Mouse (Mus musculus) embryo, embryonic 10.5 days (tissue): Measurements from ENCODE around the gene Dnm2.
"Not testable (repeated sequence)": the region's sequence is repeated elsewhere in the genome, so short reads cannot be mapped to it uniquely, and the experiment has no call there.

Source experiments
- DNase-seq: peaks from one replicate; pipeline ENCODE4 v3.0.0-alpha.2; 2015; ENCODE audit warnings: low spot score

The Dnm2 gene

DNA sequence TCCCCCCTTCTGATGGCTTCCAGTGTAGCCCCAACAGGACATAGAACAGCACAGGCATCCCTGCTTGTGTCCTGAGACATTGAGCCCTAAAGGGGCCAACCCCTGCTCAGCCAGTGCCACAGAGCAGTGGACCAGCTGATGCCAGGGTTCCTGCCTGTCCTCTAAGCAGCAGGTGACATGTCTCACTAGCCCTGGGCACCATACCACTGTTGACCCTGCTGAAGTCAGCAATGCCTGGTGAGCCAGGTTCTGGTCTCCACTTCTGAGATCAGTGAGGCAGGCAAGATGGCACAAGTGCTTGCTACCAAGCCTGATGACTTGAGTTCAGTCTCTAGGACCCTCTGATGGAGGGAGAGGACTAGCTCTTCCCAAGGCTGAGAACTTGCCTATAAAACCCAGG lies 81.1 kb downstream of the Dnm2 start:
- no peak for DNase-seq

DNA sequence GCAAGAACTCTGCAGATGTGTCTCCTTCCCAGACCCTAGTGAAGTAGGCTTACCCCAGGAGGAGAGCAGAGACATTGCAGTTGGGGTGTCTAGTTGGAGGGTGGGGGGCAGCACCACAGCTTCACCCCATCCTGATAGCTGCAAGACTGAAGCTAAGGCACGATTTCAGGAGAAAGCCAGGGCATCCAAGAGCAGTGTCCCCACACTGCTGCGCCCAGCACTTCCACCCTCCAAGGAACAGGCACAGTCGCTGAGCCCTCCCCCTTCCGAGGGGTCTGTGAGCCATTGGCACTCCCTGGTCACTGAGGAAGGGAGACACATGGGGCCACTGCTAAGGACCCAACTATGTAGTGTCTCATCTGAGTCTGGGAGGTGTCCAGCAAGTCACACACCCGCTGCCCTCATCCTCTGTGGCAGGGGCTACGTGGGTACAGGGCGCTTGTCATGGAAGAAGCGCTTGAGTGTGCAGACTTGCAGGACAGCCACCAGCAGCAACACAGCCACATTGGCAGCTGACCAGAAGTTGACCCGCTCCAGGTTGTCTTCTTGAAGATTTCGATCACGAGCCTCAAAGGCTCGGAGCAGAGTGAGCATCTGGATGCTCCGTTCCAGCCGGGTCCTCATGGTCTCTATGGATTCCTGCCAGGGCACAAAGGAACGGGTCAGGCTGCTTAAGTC lies 83.2 kb downstream of the Dnm2 start:
- no peak for DNase-seq

DNA sequence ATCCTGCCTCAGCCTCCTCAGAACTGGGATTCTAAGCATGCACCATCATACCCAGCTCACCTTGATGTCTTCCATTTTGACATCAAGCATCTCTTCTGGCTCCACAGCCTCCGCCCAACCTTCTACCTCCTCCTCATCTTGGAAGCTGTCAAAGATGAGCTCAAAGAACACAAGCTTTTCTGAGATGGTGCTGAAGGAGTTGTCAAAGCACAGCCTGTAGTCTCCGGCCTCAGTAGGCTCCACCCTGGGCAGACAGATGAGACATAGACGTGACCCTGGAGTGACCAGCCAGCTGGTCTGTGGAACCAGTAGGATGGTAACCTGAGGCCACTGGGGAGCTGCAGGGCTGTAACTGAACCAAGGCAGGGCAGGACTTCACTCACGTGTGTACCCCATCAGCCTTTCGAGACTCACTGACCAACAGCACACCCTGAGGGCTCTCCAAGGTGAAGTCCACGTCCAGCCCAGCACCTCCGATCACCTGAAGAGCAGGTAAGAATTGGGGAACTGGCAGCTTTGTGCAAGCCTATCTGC lies 84.2 kb downstream of the Dnm2 start:
- no peak for DNase-seq

DNA sequence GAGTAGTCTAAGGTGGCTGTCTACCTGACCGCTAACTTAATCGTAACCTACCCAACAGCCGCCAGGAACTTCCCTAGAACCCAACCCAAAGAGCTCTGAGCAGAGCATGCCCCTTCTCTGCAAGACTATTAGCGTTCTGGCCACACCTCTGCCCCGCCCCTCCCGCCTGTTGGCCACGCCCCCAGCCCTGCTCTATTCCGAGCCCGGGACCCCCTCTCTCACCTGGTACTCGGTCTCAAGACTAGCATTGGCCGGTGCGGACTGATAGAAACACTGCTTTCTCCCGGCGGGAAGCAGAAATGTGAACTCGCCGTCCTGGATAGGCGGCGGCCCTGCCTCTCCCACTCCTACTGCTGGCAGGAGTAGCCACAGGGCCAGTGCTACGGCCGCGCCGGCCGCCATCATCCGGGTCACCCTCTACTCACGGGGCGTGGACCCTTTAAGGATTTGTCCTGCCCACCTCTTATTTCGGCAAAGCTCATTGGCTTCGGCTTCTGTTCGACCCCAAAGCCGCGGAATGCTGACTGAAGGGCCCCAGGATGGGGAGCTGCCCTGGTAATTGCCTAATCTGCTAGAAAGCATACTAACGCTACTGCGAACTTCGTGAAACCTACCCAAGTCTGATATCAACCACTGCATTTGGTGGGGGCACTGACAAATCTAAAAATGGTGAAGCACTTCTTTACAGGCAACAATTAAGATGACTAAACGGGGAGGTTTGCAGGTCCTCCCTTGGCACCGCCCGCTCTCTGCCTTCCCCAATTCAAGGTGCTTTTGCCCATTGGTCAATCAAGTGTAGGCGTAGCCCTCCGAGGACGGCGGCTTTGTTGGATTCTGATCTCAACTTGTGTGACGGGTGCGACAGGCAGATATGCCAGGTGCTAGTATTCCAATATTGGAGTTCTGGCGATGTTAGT lies 85.3 kb downstream of the Dnm2 start, which contains the start of gene Tmed1:
TSS of gene Tmed1 (minus strand) at position 481 of the 917 bp plus-strand sequence.
- DNase-seq = peak; percentile 97

DNA sequence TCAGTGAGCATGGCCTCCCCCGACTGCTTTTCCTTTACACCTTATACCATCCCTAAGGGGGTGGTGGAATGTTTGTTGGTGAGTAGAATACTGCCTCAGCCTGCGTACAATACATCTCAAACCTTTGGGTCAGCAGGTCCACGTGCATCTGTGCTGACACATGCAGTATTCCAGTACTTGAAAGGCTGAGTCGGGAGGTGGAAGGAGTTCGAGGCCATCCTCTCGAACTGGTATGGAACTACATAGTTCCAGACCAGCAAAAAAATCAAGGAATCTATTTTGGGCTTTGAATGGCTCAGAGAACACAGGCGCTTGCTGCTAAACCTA lies 85.9 kb downstream of the Dnm2 start:
- no peak for DNase-seq

DNA sequence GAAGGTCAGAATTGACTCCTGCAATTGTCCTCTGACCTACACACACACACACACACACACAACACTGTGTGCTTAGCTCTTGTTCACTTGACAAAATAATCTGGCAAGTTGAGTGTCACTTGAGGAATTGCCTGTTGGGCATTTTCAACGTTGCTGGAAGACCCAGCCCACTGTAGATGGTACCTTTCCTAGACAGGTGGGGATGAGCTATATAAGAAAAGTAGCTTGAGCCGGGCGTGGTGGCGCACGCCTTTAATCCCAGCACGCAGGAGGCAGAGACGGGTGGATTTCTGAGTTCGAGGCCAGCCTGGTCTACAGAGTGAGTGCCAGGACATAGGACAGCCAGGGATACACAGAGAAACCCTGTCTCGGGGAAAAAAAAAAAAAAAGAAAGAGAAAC lies 86.3 kb downstream of the Dnm2 start:
- DNase-seq = no peak

DNA sequence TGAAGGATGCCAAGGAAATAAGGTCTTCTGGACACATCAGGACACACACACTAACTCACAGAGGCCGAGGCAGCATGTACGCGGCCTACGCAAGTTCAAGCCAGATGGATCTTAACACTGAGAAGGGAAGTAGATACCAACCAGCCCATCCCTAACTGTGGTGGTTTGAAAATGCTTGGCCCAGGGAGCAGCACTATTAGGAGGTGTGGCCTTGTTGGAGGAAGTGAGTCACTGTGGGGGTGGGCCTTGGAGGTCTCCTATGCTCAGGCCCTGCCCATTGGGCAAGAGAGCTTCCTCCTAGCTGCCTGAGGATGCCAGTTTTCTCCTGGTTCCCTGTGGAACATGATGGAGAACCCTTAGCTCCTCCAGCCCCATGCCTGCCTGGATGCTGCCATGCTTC lies 88.8 kb downstream of the Dnm2 start:
- DNase-seq = no peak

DNA sequence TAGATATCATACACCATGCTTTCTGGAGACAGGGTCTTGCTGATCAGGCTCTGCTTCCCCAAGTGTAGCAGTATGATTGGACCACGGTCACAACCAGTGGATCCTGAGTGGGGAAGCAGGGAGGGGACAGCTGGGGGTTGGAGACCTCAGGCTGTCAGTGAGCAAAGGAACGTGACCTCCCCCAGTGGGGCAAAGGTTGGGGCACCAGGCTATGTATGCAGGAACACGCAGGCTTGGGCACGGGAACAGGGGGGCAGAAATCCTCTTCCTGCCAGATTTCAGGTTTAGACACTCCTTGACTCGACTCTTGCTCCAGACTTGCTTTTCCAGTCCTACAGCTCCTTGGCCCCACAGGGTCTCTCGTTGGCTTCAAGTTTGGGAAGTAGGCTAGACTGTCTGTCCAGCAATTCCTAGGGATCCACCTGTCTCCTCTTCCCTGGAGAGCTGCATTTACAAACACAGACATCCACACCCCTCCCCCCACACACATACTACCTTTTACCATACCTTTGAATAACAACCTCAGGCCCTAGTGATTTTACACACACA lies 93.3 kb downstream of the Dnm2 start:
- DNase-seq = no peak

DNA sequence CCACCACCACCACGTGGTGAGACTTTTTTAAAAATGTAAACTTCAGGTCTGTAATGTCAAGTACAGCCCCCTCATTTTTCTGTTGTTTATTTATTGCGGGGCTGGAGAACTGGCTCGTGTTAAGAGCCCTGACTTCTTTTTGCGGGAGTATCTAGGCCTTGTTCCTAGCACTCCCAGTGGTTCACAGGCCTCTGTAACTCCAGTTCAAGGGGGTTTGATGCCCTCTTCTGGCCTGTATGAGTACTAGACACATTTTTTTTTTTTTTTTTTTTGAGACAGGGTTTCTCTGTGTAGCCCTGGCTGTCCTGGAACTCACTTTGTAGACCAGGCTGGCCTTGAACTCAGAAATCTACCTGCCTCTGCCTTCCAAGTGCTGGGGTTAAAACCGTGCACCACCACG lies 94.0 kb downstream of the Dnm2 start:
- not testable (repeated sequence) for DNase-seq

DNA sequence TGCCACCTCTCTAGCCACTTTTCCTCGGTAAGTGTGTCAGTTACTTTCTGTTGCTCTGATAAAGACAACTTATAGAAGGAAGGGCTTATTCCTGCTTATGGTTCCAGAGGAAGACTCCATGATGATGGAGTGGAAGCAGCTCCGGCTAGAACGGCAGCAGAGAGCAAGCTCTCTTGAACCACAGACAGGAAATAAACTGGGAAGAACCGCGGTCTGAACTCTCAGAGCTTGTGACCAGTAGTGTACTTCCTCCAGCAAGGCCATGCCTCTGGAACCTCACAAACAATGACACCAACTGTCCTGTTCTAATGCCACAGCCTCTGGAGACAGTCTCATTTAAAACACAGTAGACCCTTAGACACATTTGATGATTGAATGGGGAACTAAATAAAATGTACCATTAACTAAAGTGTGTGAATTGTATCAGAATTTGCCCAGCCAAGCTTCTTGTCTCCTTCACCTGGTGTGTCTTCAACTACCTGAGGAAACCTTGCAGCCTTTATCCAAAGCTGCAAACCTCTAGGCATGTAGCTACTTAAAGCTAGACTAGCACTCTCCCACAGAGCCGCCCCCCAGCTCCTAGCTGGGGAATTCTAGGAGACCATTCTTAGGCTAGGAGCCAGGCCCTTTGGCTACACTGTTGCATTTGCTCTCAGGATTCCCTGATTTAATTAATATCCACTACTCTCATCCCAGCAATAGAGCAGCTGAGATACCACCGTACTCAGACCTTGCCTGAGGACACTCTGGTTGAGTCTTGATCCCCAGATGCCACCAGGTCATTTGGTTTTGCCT lies 100.6 kb downstream of the Dnm2 start:
- no peak for DNase-seq

DNA sequence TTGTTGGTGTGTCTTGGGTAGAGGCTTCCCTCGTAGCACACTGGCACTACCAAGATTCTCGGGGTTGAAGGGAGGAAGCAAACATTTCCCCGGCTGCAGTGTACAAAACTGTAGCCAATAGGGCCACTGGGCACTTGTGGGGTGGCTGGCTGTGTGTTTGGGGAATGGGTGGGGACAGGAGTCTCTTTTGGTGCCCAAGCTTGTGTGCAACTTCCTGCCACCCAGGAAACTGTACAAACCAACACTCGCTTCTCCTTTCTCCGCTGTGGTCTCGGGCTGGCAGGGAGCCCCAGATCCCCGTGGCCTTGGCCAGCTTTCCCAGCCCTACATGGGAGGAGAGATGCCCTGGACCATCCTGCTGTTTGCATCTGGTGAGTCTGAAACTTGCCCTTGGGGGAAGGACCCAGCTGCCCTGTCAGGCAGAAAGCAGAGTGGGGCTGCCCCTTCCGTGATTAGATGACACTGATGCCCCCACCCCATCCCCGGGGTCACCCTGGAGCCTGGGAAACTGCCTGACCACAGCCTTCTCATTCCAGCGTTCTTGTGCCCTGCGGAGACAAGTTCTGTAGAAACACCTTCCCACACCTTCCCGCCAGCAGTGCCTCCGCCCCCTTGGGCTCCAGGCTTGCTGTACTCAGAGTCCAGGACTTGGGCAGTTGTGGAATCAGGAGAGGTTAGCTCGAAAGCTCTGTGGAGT lies 101.4 kb downstream of the Dnm2 start, which contains the start of gene AB124611:
TSS of gene AB124611 (plus strand) at position 240 of the 697 bp plus-strand sequence.
- no peak for DNase-seq

DNA sequence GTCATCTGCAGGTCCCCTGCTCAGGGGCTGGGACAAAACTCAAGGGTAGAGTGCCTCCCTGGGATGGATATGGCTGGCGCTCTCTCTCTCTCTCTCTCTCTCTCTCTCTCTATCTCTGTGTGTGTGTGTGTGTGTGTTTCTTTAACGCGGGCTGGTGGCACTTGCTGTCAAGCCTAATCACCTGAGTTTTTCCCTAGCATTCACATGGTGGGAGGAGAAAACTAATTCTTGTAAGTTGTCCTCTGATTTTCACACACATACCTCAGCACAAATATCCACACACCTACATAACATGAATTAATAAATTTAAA lies 101.9 kb downstream of the Dnm2 start:
- no peak for DNase-seq

DNA sequence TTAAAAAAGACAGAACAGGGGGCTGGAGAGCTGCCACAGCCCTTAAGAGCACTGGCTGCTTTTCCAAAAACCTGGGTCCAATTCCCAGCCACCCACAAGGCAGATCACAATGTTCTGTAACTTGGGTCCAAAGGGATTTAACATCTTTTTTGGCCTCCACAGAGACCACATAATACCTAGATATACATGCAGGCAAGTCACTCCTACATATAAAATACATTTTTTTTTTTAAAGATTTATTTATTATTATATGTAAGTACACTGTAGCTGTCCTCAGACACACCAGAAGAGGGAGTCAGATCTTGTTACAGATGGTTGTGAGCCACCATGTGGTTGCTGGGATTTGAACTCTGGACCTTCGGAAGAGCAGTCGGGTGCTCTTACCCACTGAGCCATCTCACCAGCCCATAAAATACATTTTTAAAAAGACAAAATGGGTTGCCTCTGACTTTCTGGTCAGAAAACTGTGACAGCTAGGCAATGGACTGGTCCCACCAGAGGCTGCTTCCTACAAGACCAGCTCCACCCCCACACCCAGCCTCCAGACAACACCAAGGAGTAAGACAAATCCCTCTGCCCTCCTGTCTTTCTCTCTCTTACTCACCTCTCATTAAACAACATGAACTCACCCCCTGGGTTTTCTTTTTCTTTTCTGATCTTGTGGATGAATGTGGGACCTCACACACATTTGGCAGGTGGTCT lies 102.5 kb downstream of the Dnm2 start:
- DNase-seq = no peak

DNA sequence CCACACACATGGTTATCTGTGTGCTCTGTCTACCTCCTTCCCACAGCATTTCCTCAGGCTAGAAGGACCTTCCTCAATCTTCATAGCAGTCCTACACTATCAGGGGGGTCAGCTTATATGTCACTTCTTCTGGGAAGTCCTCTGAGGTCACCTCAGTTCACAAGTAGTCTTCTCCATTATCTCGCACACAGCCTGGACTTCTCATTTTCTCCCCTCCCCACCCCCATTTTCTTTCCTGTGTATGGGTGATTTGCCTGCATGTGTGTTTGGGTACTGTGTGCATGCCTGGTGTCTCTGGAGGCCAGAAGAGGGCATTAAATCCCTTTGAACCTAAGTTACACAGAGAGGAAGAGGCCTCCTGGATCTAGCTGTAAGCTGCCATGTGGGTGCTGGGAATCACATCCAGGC lies 103.2 kb downstream of the Dnm2 start:
- DNase-seq = no peak

DNA sequence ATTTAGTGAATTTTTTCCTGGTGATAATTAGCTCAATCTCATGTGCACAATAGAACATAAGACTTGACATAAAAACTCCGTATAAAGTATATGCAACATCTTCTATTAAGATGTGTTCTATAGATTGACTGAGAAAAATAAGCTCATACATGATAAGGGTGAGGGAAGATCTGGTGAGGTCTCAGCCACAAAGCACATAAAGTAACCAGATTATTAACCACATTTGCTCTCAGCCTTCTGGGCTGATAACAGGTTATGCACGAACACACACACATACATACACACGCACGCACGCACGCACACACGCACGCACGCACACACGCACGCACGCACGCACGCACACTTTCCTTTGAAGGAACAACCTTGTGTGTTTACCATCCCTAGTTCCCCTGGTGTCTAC lies 111.8 kb downstream of the Dnm2 start:
- DNase-seq = no peak

DNA sequence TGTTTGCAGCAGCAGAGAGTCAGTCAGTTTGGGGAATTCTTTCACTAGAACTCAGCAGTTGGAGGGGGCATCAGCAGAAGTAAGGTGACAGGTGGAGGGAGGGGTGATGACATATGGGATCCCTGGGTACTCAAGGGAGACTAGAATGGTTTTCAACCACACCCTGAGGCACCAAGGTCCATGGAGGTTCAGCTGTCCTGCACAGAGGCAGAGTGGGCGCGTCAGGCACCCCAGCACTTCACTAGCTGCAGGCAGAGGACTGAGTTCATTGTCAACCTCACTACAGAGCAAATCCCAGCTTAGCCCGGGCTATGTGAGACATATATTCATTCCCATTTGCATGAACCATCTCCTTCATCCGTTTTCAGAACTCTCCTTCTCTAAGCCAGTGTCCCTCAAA lies 112.3 kb downstream of the Dnm2 start:
- no peak for DNase-seq

DNA sequence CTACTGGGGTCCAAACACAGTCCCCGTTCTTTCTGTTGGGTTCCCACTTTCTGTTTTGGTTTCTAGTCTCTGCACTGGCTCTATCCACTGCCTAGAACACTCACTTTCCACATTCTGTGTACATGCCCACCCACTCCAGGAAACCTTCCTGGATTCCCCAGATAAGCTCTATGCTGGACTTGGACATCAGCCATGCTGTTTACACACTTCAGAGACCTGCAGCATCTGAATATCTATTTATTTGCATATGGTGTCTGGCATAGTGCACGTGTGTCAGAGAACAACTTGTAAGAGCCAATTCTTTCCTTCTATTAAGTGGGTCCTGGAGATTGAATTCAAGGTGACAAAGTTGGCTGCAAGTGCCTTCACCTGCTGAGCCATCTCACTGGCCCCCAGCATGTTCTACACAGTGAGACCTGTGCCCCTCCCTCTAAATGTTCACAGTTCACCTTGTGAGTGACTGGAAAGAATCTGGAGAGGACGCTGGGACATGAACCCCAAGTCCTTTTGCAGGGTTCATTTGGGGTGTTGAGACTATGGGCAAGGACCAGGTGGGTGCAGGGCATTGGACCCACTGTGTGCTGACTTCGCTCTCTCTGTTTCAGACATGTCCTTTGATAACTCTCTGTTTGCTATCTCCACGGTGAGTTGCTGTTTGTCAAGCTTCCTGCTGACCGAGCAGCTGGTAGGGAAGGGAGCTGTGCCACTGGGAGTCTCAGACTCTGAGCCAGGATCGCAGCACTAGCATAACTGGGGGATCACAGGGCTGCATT lies 115.5 kb downstream of the Dnm2 start:
- no peak for DNase-seq

DNA sequence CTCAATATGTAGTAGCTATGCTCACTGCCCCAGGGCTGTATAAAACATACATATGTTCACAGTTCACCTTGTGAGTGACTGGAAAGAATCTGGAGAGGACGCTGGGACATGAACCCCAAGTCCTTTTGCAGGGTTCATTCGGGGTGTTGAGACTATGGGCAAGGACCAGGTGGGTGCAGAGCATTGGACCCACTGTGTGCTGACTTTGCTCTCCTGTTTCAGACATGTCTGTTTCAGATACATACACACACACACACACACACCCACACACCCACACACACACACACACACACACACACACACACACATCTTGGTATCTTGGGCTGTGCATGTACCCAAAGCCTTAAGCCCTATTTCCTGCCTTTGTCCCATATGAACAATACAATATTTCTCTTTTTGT lies 117.3 kb downstream of the Dnm2 start:
- DNase-seq = not testable (repeated sequence)

DNA sequence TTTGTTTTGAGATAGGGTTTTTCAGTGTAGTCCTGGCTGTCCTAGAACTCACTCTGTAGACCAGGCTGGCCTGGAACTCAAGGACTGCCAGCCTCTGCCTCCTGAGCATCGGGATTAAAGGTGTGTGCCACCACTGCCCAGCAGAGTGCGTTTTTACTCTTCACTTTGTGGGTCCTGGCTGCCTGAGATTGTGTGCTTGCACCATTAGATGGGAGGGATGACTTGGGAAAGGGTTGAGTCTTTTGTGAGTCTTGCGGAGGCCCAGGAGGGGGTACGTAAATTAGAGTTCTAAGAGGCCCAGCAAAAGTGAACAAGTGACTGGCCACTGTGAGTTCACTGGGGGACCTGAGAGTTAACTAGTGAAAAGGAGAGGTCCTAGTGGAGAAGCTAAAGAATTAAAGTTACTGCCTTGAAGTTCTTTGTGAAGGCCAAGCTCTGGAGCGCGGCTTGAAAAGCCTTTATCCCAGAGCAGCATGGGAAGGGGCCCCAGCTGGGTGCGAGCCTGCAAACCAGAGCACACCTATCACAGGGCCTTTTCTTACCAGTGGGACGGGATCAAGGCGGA lies 120.7 kb downstream of the Dnm2 start:
- no peak for DNase-seq
